Mouse (Mus musculus) CH12.LX (cell line): ENCODE data around the gene Ikzf3. TPM values are rescaled to one million over a fixed set of nuclear protein-coding genes. Genes with fewer than 3 reads are reported as not detected.

ENCODE experiments used
- DNase-seq: peaks from one replicate; pipeline ENCODE4 v3.0.0-alpha.2; 2013; ENCODE audit errors: extremely low read depth
- H3K27ac ChIP-seq: 2 replicates; pipeline ENCODE4 v1.5.1; 2012; ENCODE audit warnings: low read depth, mild to moderate bottlenecking, control low read depth, moderate library complexity; ENCODE audit not compliant: insufficient read depth
- H3K27me3 ChIP-seq: replicated peaks from 2 replicates; pipeline ENCODE3; 2012; ENCODE audit warnings: inconsistent platforms
- H3K36me3 ChIP-seq, 2 experiments: replicated peaks in 1 of 2; 2 replicates each; pipeline versions ENCODE3 to v1.6.1; 2012; ENCODE audit warnings: inconsistent platforms in 1 of 2, low read length in 1 of 2, mild to moderate bottlenecking in 1 of 2, mixed read lengths in 1 of 2, moderate library complexity in 1 of 2; ENCODE audit not compliant: control insufficient read depth in 1 of 2, insufficient read depth in 1 of 2
- H3K4me1 ChIP-seq, 2 experiments: 2 replicates each; pipeline ENCODE4 v1.6.1; 2012; ENCODE audit warnings: inconsistent platforms in 1 of 2, moderate library complexity in 1 of 2; ENCODE audit not compliant: insufficient read depth in 2 of 2, control insufficient read depth in 1 of 2
- H3K4me2 ChIP-seq: 2 replicates; pipeline ENCODE4 v1.6.1; 2012; ENCODE audit warnings: low read depth, mild to moderate bottlenecking, control low read depth; ENCODE audit not compliant: poor library complexity, insufficient read depth, severe bottlenecking
- H3K4me3 ChIP-seq, 3 experiments: fragments of 150-350 bp in 1 of 3; sonication (generic) in 1 of 3; replicated peaks in 1 of 3; 2 replicates each; pipeline versions ENCODE3 to v1.5.1; 2011 to 2012; ENCODE audit warnings: low read depth in 2 of 3, low read length in 2 of 3, mild to moderate bottlenecking in 2 of 3, moderate library complexity in 2 of 3, control low read depth in 1 of 3, improper control_type of control experiment in 1 of 3, inconsistent platforms in 1 of 3, mixed read lengths in 1 of 3; ENCODE audit not compliant: poor library complexity in 1 of 3
- H3K79me2 ChIP-seq: replicated peaks from 2 replicates; pipeline ENCODE4 v1.6.1; 2012; ENCODE audit warnings: mild to moderate bottlenecking, moderate library complexity; ENCODE audit not compliant: control insufficient read depth, poor library complexity, insufficient read depth, severe bottlenecking; ENCODE audit errors: extremely low read depth
- H3K9ac ChIP-seq: 2 replicates; pipeline ENCODE4 v1.6.1; 2012; ENCODE audit warnings: low read depth, mild to moderate bottlenecking, control low read depth, moderate library complexity; ENCODE audit not compliant: insufficient read depth
- H3K9me3 ChIP-seq: replicated peaks from 2 replicates; pipeline ENCODE3; 2012; ENCODE audit warnings: low read length, inconsistent platforms, mixed read lengths
- CHD1 ChIP-seq: IDR thresholded peaks from 2 replicates; pipeline ENCODE4 v1.6.1; 2012; ENCODE audit warnings: low read depth, low read length, improper control_type of control experiment, inconsistent platforms
- CTCF ChIP-seq, 2 experiments: IDR thresholded peaks in 1 of 2; conservative IDR thresholded peaks in 1 of 2; 2 replicates each; pipeline ENCODE4 v1.5.1; 2011 to 2012; ENCODE audit warnings: low read depth in 2 of 2, low read length in 2 of 2, improper control_type of control experiment in 1 of 2, inconsistent platforms in 1 of 2, mild to moderate bottlenecking in 1 of 2, moderate library complexity in 1 of 2
- ELF1 ChIP-seq: IDR thresholded peaks from 2 replicates; pipeline ENCODE4 v1.6.1; 2014; ENCODE audit warnings: low read depth, mild to moderate bottlenecking, inconsistent platforms, low read length, improper control_type of control experiment
- HCFC1 ChIP-seq: IDR thresholded peaks from 2 replicates; pipeline ENCODE4 v1.6.1; 2012; ENCODE audit warnings: low read depth, mild to moderate bottlenecking, inconsistent platforms, low read length, improper control_type of control experiment
- IRF4 ChIP-seq: IDR thresholded peaks from 2 replicates; pipeline ENCODE4 v1.6.1; 2014; ENCODE audit warnings: low read depth, mild to moderate bottlenecking, inconsistent platforms, low read length, improper control_type of control experiment
- JUND ChIP-seq: conservative IDR thresholded peaks from 2 replicates; pipeline ENCODE4 v1.6.1; 2011; ENCODE audit warnings: low read depth, low read length, improper control_type of control experiment
- NRF1 ChIP-seq: IDR thresholded peaks from 2 replicates; pipeline ENCODE4 v1.6.1; 2014; ENCODE audit warnings: low read depth, mild to moderate bottlenecking, inconsistent platforms, low read length, improper control_type of control experiment, moderate library complexity
- PAX5 ChIP-seq: IDR thresholded peaks from 2 replicates; pipeline ENCODE4 v1.6.1; 2012; ENCODE audit warnings: low read length, inconsistent platforms, mixed read lengths
- POLR2AphosphoS2 ChIP-seq: IDR thresholded peaks from 2 replicates; pipeline ENCODE4 v1.6.1; 2011; ENCODE audit warnings: low read depth, low read length, improper control_type of control experiment
- RAD21 ChIP-seq: IDR thresholded peaks from 2 replicates; pipeline ENCODE4 v1.6.1; 2011; ENCODE audit warnings: low read depth, mild to moderate bottlenecking, low read length, improper control_type of control experiment, moderate library complexity
- RCOR1 ChIP-seq: conservative IDR thresholded peaks from 2 replicates; pipeline ENCODE4 v1.6.1; 2012; ENCODE audit warnings: low read depth, mild to moderate bottlenecking, inconsistent platforms, low read length, improper control_type of control experiment
- SMC3 ChIP-seq: IDR thresholded peaks from 2 replicates; pipeline ENCODE4 v1.6.1; 2011; ENCODE audit warnings: low read depth, low read length, improper control_type of control experiment
- TBP ChIP-seq: conservative IDR thresholded peaks from 2 replicates; pipeline ENCODE4 v1.6.1; 2011; ENCODE audit warnings: low read depth, low read length, improper control_type of control experiment
- TCF12 ChIP-seq: IDR thresholded peaks from 2 replicates; pipeline ENCODE4 v1.6.1; 2014; ENCODE audit warnings: low read depth, mild to moderate bottlenecking, inconsistent platforms, low read length, improper control_type of control experiment
- USF1 ChIP-seq: IDR thresholded peaks from 2 replicates; pipeline ENCODE4 v1.6.1; 2014; ENCODE audit warnings: low read depth, mild to moderate bottlenecking, inconsistent platforms, low read length, improper control_type of control experiment
- ZNF384 ChIP-seq: IDR thresholded peaks from 2 replicates; pipeline ENCODE4 v1.6.1; 2012; ENCODE audit warnings: low read depth, low read length, improper control_type of control experiment, inconsistent platforms
- dilution Hi-C: fragments of 300-500 bp; cut with MboI; formaldehyde crosslinking; loops from 2 replicates; pipeline ENCODE4 v1.14.3; 2020; ENCODE audit warnings: low sequenced_read_pairs; ENCODE audit not compliant: extremely low pct_unique_long_range_greater_than_20kb, extremely low pct_ligation_motif_present
- in situ Hi-C: fragments of 300-500 bp; cut with MboI; formaldehyde crosslinking; loops from 3 replicates; pipeline ENCODE4 v1.14.3; 2019; ENCODE audit warnings: low sequenced_read_pairs, low pct_ligation_motif_present, low pct_unique_long_range_greater_than_20kb, mixed read lengths
- polyA plus RNA-seq: library from polyadenylated mRNA; unstranded; fragments of >175 nt; gene quantifications from 2 replicates; pipeline ENCODE4 v1.2.1, GENCODE M21; 2012; ENCODE audit warnings: low read depth; ENCODE audit not compliant: insufficient read length
- total RNA-seq, 2 experiments: library from RNA; depleted of rRNA; stranded (reverse); fragments of 300-350 nt in 1 of 2; fragments of >200 nt in 1 of 2; gene quantifications; 2 replicates each; pipeline ENCODE4 v1.2.3; 2012 to 2014

The Ikzf3 gene
- total and polyA plus RNA-seq, 3 experiments = 110 to 238 (median 130) TPM

DNA sequence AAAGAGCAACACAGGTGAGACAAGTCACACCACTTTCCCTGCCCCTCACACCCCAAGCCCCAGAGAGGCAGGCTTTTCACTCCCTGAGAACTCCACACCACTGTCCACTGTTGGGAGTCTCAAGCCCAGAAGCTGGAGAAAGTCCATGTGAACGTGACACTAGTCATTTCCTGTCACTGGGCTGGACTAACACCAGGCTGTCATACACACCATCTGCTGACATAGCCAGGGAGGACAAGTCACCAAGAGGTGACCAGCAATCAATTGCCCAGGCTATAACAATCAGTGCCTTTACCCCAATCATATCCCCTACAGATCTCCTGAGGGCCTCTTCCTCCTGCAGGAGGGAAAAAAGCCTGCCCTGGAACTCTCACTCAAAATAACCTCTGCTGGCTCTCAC lies 38.3 kb upstream of the Ikzf3 start:
- dilution Hi-C loops = no loop called here

DNA sequence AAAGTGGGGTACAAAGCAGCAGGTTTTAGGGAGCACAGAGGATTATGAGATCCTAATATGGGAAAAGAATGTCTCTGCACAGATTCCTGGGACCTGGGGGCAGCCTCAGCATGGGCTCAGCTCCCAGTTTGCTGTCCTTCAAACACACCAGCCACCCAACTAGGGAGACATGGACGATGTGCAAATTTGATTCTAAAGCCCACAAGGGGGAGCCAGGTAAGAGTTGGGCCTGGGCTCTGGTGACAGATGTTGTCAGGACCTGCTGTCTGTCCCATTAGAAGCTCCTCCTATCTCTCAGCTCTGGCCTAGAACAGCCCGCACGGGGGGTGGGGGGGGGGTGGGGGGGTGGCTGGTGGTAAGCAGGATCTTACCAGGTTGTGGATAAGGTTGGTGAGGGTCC lies 37.7 kb upstream of the Ikzf3 start:
- Histone ChIP-seq H3K4me2 (no peak overlapping the region), H3K36me3 (peaks cover 35 to 56% of the 10 kb centered on the region in 2 experiments)
- TF ChIP-seq CTCF (conservative IDR thresholded peaks at IDR 0.05 in 1 of 2, IDR thresholded peaks at IDR 0.05 in 1 of 2; ENCODE audit: low read depth in 2 of 2, low read length in 2 of 2) (peak in 1 of 2 experiments; percentile 66; a peak in 2 of 4 replicates), SMC3 (peak; percentile 63), TCF12 (no peak), RAD21 (peak; percentile 37)
- TF ChIP-seq, all 38 proteins: peak for 3
- Histone ChIP-seq H3K79me2 (peaks cover 17% of the 10 kb centered on the region), H3K4me3 (no peak overlapping the region), H3K27me3 (no peaks in the 10 kb centered on the region), H3K9me3 (no peaks in the 10 kb centered on the region), H3K4me1 (peaks cover 16 to 31% of the 10 kb centered on the region in 2 experiments), H3K9ac (no peak overlapping the region), H3K27ac (no peak overlapping the region)
- DNase-seq = peak; percentile 63
- dilution Hi-C loops = no loop called here
- in situ Hi-C loops = no loop called here

More for the DNA sequence above, 38.3 kb upstream of the Ikzf3 start:
- DNase-seq = no peak
- H3K36me3 ChIP-seq = peaks cover 35 to 56% of the 10 kb centered on the region in 2 experiments
- H3K4me1 ChIP-seq = peaks cover 21 to 37% of the 10 kb centered on the region in 2 experiments
- H3K27me3 ChIP-seq = peaks cover 2% of the 10 kb centered on the region
- H3K79me2 ChIP-seq = peaks cover 17% of the 10 kb centered on the region
- TF ChIP-seq TCF12 (no peak), SMC3 (no peak), ELF1 (no peak), ZNF384 (no peak)
- no peak overlapping the region for H3K4me2 ChIP-seq
- no peak overlapping the region for H3K27ac ChIP-seq
- in situ Hi-C loops = no loop called here
- no peak overlapping the region for H3K9ac ChIP-seq
- no peak overlapping the region for H3K4me3 ChIP-seq
- H3K9me3 ChIP-seq = no peaks in the 10 kb centered on the region

DNA sequence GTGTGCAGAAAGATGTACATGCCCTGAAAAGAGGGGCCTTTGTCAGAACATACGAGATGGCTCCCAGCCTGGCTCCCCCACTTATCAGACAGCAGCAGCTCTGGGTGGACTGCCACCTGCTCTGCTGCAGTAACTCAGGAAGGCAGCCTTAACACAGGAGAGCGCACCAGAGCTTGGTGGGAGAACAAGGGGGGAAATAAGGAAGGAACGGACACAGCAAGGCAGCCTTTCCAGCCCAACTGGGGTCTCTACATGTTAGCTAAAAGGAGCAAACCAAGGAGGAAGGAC lies 37.4 kb upstream of the Ikzf3 start:
- H3K79me2 ChIP-seq = peaks cover 17% of the 10 kb centered on the region
- TF ChIP-seq RCOR1 = no peak
- no peak for TF ChIP-seq SMC3
- TF ChIP-seq HCFC1 = no peak
- TF ChIP-seq PAX5 = no peak
- TF ChIP-seq JUND = no peak
- TF ChIP-seq TBP = no peak
- TF ChIP-seq NRF1 = no peak
- no peak for TF ChIP-seq CHD1
- TF ChIP-seq USF1 = no peak
- TF ChIP-seq CTCF (conservative IDR thresholded peaks at IDR 0.05 in 1 of 2, IDR thresholded peaks at IDR 0.05 in 1 of 2; ENCODE audit: low read depth in 2 of 2, low read length in 2 of 2) = no peak
- TF ChIP-seq POLR2AphosphoS2 = no peak
- no peak for TF ChIP-seq IRF4
- TF ChIP-seq, all 38 proteins: peak for 0
- no peak for DNase-seq
- Histone ChIP-seq H3K9ac (no peak overlapping the region), H3K27me3 (no peaks in the 10 kb centered on the region), H3K4me3 (no peak overlapping the region), H3K36me3 (peaks cover 35 to 56% of the 10 kb centered on the region in 2 experiments), H3K4me2 (no peak overlapping the region), H3K9me3 (no peaks in the 10 kb centered on the region), H3K4me1 (peaks cover 16 to 28% of the 10 kb centered on the region in 2 experiments), H3K27ac (no peak overlapping the region)
- dilution Hi-C loops (no loop called here), in situ Hi-C loops (no loop called here)
